Mouse (Mus musculus) intestine, embryonic 15.5 days (tissue): Measurements from ENCODE around the gene Setx. TPM values are rescaled to one million over a fixed set of nuclear protein-coding genes. Genes with fewer than 3 reads are reported as not detected.

ENCODE experiments used
- ATAC-seq: fragments of 200-750 bp; cut with Nextera tagmentation; 2 replicates; pipeline ENCODE4 v1.8.0; 2017; ENCODE audit warnings: moderate TSS enrichment, moderate library complexity
- H3K27ac ChIP-seq: fragments of 300-500 bp; sonication (generic); 2 replicates; pipeline ENCODE4 v1.5.1; 2015; ENCODE audit warnings: mild to moderate bottlenecking, inconsistent platforms
- H3K27me3 ChIP-seq: fragments of 300-500 bp; sonication (generic); replicated peaks from 2 replicates; pipeline ENCODE4 v1.6.1; 2015; ENCODE audit warnings: inconsistent platforms
- H3K36me3 ChIP-seq: fragments of 300-500 bp; sonication (generic); 2 replicates; pipeline ENCODE4 v1.6.1; 2015; ENCODE audit warnings: inconsistent platforms
- H3K4me1 ChIP-seq: fragments of 300-500 bp; sonication (generic); replicated peaks from 2 replicates; pipeline ENCODE4 v1.6.1; 2015; ENCODE audit warnings: inconsistent platforms
- H3K4me2 ChIP-seq: fragments of 300-500 bp; sonication (generic); replicated peaks from 2 replicates; pipeline ENCODE4 v1.6.1; 2015; ENCODE audit warnings: mild to moderate bottlenecking, inconsistent platforms
- H3K4me3 ChIP-seq: fragments of 300-500 bp; sonication (generic); replicated peaks from 2 replicates; pipeline ENCODE4 v1.5.1; 2015; ENCODE audit warnings: inconsistent platforms
- H3K9ac ChIP-seq: fragments of 300-500 bp; sonication (generic); 2 replicates; pipeline ENCODE4 v1.6.1; 2015; ENCODE audit warnings: inconsistent platforms
- H3K9me3 ChIP-seq: fragments of 300-500 bp; sonication (generic); 2 replicates; pipeline ENCODE4 v1.6.1; 2016; ENCODE audit warnings: inconsistent platforms
- WGBS: fragments of 180-500 bp; shearing (Covaris S2); methylation state at CpG from one replicate; pipeline ENCODE4 v1.1.7; 2015; 5-methylcytosine and 5-hydroxymethylcytosine counted together
- polyA plus RNA-seq: library from polyadenylated mRNA; unstranded; fragments of >200 nt; fragmentation: Nextera tagmentation; extraction: Ambion mirVana; gene quantifications from 2 replicates; pipeline ENCODE4 v1.2.1, GENCODE M21; 2015

Gene Setx
- polyA plus RNA-seq, 1 experiment from 2014 or later: 7.2 TPM

DNA sequence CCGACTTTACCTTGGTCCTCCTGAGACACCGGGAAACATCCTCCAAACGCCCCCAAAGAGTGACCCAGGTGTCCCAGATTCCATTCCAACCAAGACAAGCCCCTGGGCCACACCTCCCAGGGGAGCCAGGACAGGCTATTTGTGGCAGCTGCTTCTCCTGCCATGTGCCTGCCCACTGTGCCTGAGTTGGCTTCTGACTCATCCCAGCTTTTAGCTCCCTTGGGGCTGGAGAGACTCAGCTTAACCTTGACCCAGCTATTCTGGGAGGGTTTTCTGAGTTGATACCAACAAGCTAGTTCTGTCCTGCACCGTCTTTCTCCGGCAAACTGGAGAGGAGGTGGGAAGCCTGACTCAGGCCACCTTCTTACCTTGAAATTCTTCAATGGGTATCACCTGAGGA is 74.5 kb downstream of the Setx start:
- peaks cover 28% of the 10 kb centered on the region for H3K27me3 ChIP-seq
- 75% methylated on average over 5 of the region's 5 CpGs for WGBS
- H3K9me3 ChIP-seq: no peaks in the 10 kb centered on the region
- H3K36me3 ChIP-seq: no peaks in the 10 kb centered on the region
- H3K9ac ChIP-seq: no peak overlapping the region
- H3K4me1 ChIP-seq: peaks cover 6% of the 10 kb centered on the region
- no peak for ATAC-seq
- H3K27ac ChIP-seq: no peak overlapping the region
- no peak overlapping the region for H3K4me3 ChIP-seq
- H3K4me2 ChIP-seq: no peak overlapping the region

DNA sequence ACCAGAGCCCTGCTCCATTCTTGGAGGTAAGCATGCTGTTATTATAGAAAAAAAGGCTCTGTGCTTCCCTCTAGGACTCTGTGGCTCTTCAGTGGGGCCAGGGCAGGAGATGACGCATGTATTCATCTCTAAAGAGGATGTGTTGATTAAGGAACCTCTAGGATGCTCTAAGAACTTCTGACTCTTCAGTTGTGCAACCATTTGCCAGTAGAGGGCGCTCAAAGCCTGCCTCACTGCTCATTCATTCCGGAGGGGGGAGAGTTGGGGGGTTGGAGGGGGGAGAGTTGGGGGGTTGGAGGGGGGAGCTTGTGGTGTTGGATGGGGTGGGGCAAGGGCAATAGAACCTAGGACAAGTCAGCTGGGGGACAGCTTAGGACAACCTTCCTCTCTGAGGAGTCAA is 75.9 kb downstream of the Setx start:
- Histone ChIP-seq H3K27me3 (peaks cover 25% of the 10 kb centered on the region), H3K9ac (no peak overlapping the region), H3K36me3 (no peaks in the 10 kb centered on the region), H3K9me3 (no peaks in the 10 kb centered on the region), H3K4me1 (peaks cover 2% of the 10 kb centered on the region), H3K27ac (no peak overlapping the region), H3K4me2 (no peak overlapping the region), H3K4me3 (no peak overlapping the region)
- WGBS: 4% methylated on average over 3 of the region's 3 CpGs
- no peak for ATAC-seq

DNA sequence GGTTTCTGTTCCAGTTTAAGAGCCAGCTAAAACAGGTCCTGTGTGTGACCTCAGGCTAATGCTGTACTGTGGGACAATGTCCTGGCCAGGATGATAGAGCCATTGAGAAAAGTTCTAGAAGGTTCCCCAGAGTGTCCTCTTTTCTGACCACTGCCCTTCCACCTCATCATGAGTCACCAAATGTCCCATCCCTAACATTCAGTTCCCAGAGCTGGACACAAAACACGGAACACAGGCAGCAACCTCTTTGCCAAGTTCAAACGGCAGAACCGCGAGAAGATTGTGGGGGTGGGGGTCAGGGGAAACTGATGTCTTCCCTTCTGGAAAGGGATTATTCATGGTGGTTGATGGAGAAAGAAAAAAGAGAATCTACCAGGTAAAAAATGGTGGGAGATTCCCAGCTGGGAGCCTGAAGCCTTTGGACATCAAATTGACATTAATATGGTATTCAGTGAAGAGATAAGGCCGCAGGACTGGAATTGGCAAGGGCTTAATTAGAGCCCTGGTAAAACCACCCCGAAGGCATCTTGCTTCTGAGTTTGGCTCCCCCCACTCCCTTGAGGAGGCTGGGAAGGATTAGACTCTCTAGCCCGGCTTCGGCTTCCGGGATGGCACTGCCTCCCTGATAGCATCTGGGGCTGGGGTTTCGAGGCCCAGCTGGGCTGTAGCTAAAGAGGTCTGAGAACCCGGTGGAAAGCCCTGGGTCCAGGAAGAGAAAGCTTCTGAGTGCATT is 77.4 kb downstream of the Setx start:
- H3K27ac ChIP-seq: no peak overlapping the region
- no peak for ATAC-seq
- no peak overlapping the region for H3K4me2 ChIP-seq
- H3K4me1 ChIP-seq: no peaks in the 10 kb centered on the region
- 65% methylated on average over 11 of the region's 11 CpGs for WGBS
- no peak overlapping the region for H3K9ac ChIP-seq
- no peaks in the 10 kb centered on the region for H3K9me3 ChIP-seq
- no peak overlapping the region for H3K4me3 ChIP-seq
- no peaks in the 10 kb centered on the region for H3K36me3 ChIP-seq
- H3K27me3 ChIP-seq: peaks cover 11% of the 10 kb centered on the region

DNA sequence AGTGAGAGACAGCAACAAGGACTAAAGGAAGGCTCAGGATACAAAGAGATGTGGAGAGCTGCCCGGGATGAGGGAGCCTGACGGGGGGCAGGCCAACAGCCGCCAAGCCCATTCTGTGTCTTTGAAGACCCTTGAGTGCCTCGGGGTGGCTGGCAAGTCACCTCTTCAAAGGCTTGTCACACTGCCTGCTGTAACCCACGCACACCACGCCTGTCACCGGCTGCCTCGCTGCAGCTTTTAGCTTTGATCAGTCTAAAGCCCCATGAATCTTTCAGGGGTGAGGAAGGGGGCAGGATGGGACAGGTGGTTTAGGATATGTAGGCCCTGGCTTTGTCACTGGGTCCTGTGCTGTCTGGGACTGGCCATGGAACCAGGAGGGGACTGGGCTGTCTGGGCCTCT is 82.2 kb downstream of the Setx start:
- 33% methylated on average over 8 of the region's 8 CpGs for WGBS

DNA sequence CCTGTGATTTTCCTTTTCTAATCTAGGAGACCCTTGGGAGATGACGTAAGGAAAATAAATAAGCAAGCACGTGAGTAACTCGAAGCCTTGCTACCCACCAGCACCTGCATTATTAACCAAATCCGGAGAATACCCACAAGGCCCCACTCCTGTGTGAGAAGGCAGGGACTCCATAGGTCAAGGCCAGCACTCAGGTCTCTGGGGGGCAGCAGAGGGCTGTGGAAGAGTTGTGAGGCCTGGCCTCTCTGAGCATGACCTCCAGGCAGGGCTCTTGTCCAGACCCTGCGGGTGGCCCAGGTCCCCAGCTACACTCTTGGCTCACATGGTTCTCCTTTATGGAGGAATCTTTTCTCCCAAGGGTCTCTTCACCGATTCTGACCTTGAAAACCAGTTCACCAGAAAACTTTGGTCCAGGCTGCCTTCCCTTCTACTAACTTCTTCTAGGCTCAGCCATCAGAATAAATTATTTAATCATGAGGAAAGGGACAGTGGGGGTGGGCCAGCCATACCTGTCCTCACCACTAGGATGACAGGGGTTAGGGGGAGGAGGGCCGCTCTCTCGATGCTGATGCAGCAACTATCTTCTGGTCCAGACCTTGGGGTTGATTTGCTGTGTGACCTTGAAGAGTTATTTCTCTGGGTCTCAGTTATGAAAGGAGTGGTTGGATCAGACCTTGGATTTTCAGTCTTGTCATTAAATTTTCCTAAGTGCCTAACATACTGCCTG is 92.5 kb downstream of the Setx start:
- Histone ChIP-seq H3K4me1 (no peaks in the 10 kb centered on the region), H3K27me3 (no peaks in the 10 kb centered on the region), H3K27ac (no peak overlapping the region), H3K9me3 (no peaks in the 10 kb centered on the region), H3K9ac (no peak overlapping the region), H3K4me2 (no peak overlapping the region), H3K36me3 (no peaks in the 10 kb centered on the region), H3K4me3 (no peak overlapping the region)
- no peak for ATAC-seq
- 58% methylated on average over 8 of the region's 8 CpGs for WGBS

More for the DNA sequence above, 82.2 kb downstream of the Setx start:
- H3K36me3 ChIP-seq: no peaks in the 10 kb centered on the region
- H3K4me3 ChIP-seq: no peak overlapping the region
- H3K9ac ChIP-seq: no peak overlapping the region
- no peaks in the 10 kb centered on the region for H3K27me3 ChIP-seq
- no peak for ATAC-seq
- H3K4me1 ChIP-seq: no peaks in the 10 kb centered on the region
- H3K4me2 ChIP-seq: no peak overlapping the region
- H3K9me3 ChIP-seq: no peaks in the 10 kb centered on the region
- H3K27ac ChIP-seq: no peak overlapping the region

DNA sequence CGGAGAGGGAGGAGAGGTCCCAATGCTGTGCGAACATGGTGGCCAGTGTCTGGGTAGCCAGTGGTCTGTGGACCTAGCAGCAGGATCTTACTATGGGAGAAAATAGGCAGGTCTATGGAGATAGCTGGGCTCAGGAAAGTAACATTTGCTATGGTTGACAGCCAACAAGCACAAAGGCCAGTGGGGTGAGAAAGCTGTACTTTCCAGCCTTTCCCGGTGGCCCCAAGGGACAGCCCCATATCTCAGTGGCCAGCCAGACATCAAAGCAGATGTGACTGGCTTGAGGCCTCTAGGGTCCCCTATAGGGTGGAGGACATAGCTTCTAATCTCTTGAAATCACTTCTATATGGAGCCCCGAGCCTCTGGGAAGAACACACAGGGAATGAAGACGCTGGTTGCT is 93.1 kb downstream of the Setx start:
- Histone ChIP-seq H3K4me2 (no peak overlapping the region), H3K9me3 (no peaks in the 10 kb centered on the region), H3K36me3 (no peaks in the 10 kb centered on the region), H3K9ac (no peak overlapping the region), H3K27me3 (no peaks in the 10 kb centered on the region), H3K4me3 (no peak overlapping the region), H3K4me1 (no peaks in the 10 kb centered on the region), H3K27ac (no peak overlapping the region)
- 90% methylated on average over 5 of the region's 5 CpGs for WGBS
- ATAC-seq: no peak

DNA sequence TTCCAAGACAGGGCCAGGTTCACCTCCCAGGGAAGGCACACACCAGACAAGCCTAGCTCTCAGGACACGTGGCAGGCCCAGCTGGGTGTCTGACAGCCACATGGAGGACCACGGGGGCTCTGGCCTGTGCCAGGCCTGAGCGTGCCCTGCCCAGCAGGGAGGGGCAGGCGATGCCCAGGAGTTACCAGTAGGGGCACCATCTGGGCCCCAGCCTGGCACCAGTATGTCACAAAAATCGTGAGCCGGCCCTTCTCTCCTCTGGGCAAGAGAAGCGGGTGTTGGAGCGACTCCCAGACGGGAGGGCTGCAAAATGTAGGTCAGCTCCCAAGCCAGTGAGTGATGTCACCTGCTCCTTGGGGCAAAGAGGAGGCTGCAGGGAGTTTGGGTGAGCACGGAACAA is 93.9 kb downstream of the Setx start:
- Histone ChIP-seq H3K9ac (no peak overlapping the region), H3K4me3 (no peak overlapping the region), H3K4me2 (no peak overlapping the region), H3K9me3 (no peaks in the 10 kb centered on the region), H3K27me3 (no peaks in the 10 kb centered on the region), H3K36me3 (no peaks in the 10 kb centered on the region), H3K27ac (no peak overlapping the region), H3K4me1 (no peaks in the 10 kb centered on the region)
- no peak for ATAC-seq
- 68% methylated on average over 10 of the region's 10 CpGs for whole genome bisulfite sequencing

DNA sequence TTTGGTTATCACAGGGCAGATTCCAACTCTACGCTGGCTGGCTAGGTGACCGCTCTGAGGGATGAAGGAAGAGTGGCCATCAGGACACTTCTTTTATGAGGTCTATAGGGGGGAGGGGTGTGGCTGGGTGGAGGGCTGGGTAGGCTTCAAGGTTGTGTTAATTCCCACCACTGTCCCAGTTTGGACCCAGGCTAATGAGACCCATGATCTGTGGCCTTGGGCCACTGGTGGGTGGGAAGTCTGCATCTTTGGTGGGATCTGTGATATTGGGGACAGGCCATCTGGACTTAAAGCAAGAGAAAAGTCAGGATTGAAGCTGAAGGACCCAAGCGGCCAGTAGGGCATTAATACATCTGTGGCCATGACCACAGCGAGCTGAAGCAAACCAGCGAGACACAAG is 94.8 kb downstream of the Setx start:
- Histone ChIP-seq H3K36me3 (no peaks in the 10 kb centered on the region), H3K4me1 (no peaks in the 10 kb centered on the region), H3K9me3 (no peaks in the 10 kb centered on the region), H3K9ac (no peak overlapping the region), H3K27me3 (no peaks in the 10 kb centered on the region), H3K4me3 (no peak overlapping the region), H3K27ac (no peak overlapping the region), H3K4me2 (no peak overlapping the region)
- no peak for ATAC-seq
- WGBS: 87% methylated on average over 5 of the region's 5 CpGs

DNA sequence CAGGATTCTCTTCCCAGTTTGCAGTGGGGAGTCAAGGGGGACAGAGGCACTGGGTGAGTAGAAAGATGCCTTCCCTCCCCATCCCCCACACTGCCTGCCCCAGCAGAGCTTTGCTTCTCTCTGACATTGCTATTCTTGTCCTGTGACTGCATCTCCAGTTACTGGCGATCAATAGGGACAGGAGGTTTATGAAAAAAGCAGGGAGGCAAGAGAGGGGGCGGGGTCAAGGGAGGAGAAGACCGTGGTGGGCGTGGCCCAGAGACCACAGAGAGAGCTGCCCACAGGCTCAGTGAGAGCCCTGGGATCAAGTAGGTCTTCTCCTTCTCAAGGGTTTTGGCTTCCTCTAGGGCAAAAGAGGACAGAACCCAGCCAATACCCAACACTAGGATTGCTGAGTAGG is 98.3 kb downstream of the Setx start:
- ATAC-seq: no peak
- no peak overlapping the region for H3K4me2 ChIP-seq
- no peak overlapping the region for H3K4me3 ChIP-seq
- no peak overlapping the region for H3K27ac ChIP-seq
- no peaks in the 10 kb centered on the region for H3K27me3 ChIP-seq
- no peak overlapping the region for H3K9ac ChIP-seq
- no peaks in the 10 kb centered on the region for H3K4me1 ChIP-seq
- 4% methylated on average over 4 of the region's 4 CpGs for WGBS
- no peaks in the 10 kb centered on the region for H3K9me3 ChIP-seq
- H3K36me3 ChIP-seq: no peaks in the 10 kb centered on the region

DNA sequence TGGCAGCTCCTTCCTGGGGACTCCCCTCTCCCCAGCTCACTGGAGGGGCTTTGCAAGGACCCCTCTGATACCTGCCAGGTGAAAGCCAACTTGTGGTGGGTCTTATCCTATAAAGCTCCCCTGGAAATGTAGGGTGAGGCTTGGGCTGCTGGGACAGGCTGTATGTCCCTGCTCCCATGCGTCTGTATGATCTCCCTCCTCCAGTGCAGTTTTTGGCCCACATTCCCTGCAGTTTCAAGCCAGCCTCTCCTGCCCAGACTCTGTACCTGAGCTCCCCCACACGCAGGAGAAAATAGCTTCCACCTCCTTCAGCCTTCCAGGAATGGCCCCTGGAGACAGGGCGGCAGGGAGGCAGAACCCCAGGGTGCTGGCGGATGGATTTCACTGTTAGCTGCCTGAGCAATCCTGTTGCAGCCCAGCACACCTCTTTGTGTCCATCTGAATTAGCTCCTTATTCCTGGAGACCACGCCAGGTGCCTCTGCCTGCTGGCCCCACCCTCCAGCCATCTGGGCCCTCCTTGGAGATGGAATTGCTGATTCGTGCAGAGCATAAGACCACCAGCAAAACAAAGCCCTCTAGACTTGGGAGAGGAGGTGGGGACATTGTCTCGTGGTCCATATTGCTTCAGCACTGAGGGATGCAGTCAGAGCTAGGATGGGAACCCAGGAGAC is 99.7 kb downstream of the Setx start:
- 44% methylated on average over 7 of the region's 7 CpGs for WGBS
- H3K9me3 ChIP-seq: no peaks in the 10 kb centered on the region
- H3K9ac ChIP-seq: no peak overlapping the region
- H3K4me2 ChIP-seq: no peak overlapping the region
- no peak for ATAC-seq
- no peaks in the 10 kb centered on the region for H3K27me3 ChIP-seq
- no peaks in the 10 kb centered on the region for H3K36me3 ChIP-seq
- H3K4me3 ChIP-seq: no peak overlapping the region
- H3K4me1 ChIP-seq: no peaks in the 10 kb centered on the region
- no peak overlapping the region for H3K27ac ChIP-seq

DNA sequence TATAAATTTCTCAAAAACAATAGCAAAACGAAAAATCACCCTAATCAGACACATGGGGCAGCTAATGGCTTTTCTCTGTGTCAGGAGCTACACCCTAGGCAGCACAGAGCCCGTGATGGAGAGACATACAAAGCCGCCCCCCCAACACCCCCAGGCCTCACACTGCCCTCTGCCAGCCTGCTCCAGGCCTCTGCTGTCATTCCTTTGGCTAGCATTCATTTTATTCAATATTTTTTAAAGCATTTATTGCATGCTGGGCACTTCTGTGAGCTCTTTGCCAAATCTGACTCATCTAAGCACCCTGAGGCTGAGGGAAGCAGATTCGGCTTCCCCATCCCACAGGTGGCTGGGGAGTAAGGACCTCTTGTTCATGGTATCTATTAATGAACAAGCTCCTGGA is 102.7 kb downstream of the Setx start:
- Histone ChIP-seq H3K4me3 (no peak overlapping the region), H3K9me3 (no peaks in the 10 kb centered on the region), H3K4me2 (no peak overlapping the region), H3K9ac (no peak overlapping the region), H3K36me3 (no peaks in the 10 kb centered on the region), H3K27ac (no peak overlapping the region), H3K4me1 (no peaks in the 10 kb centered on the region), H3K27me3 (no peaks in the 10 kb centered on the region)
- 65% methylated on average over 4 of the region's 4 CpGs for WGBS
- no peak for ATAC-seq

DNA sequence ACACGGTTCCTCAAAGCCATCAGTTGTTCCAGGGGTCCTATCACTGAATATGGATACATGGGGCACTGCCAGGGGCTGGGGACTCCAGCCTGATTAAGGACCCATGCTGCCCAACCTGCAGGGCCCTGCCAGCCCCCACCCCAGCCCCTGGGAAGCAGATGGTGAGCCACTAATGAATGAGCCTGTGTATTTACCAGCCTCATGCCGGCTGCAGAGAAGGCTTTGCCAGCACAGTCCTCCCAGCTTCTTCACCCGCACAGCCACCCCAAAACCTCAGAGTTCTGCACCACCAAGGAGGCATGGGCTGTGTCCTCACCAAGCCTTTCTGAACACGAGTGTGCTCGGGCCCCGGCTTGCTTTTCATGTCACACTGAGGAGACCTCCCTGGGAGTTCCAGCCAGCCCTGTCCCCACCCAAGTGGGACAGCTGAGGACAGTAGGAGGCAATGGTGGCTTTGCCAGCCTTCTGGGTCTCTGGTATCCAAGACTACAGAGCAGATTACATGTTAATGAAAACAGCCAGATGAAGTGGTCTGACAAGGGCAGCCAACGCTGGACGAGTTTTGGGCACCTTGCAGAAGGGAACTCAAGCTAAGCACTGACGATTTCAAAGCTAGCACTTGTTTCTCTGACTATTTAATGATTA is 106.3 kb downstream of the Setx start:
- Histone ChIP-seq H3K4me3 (no peak overlapping the region), H3K27ac (no peak overlapping the region), H3K36me3 (no peaks in the 10 kb centered on the region), H3K27me3 (no peaks in the 10 kb centered on the region), H3K9me3 (no peaks in the 10 kb centered on the region), H3K4me1 (no peaks in the 10 kb centered on the region), H3K4me2 (no peak overlapping the region), H3K9ac (no peak overlapping the region)
- WGBS: 65% methylated on average over 9 of the region's 9 CpGs
- ATAC-seq: no peak
